16 mouse cellular contexts compared by ENCODE assay signal in the genomic region with DNA sequence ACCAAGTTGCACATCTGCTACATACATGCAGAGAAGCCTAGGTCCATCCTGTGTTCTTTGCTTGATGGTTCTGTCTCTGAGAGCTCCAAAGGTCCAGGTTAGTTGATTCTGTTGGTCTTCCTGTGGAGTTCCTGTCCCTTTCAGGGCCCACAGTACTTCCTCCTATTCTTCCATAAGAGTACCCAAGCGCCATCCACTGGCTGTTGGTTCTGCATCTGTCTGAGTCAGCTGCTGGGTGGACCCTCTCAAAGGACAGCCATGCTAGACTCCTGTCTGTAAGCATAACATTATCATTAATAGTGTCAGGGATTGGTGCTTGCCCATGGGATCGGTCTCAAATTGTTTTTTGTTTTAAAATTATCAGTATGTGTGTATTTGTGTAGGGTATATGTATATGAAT. TPM values are rescaled to one million over a fixed set of nuclear protein-coding genes. Genes with fewer than 3 reads are reported as not detected.
DNase-seq lines count a peak whose midpoint lies in the region; ATAC-seq and TF ChIP-seq lines count a peak whose summit lies in the region.
"Had no signal": no experiment of that assay in that cellular context is flagged by ENCODE, and none has a peak within 500 bp of the region (broad histone marks: within the 10 kb centered on the region; RNA-seq: fewer than 3 reads in every experiment).

No protein-coding gene starts in this region.

- TF ChIP-seq CTCF in hindbrain, postnatal 0 days (IDR thresholded peaks at IDR 0.05; ENCODE audit: low read depth), result 0 out of 2 replicates have a peak, but pooled peaks have one; percentile 6
- TF ChIP-seq CTCF in layer of hippocampus, adult 2 months (conservative IDR thresholded peaks at IDR 0.05), result peak; percentile 22
- TF ChIP-seq CTCF in lung, embryonic 14.5 days (IDR thresholded peaks at IDR 0.05; ENCODE audit: low read depth), result no peak

- H3K9me3 ChIP-seq in hindbrain, postnatal 0 days (ENCODE audit: low read length), result no peaks in the 10 kb centered on the region
- H3K9me3 ChIP-seq in hindbrain, embryonic 10.5 days, result no peaks in the 10 kb centered on the region
- no peaks in the 10 kb centered on the region for H3K9me3 ChIP-seq in lung, embryonic 14.5 days (ENCODE audit: low read depth, low read length)
- H3K9me3 ChIP-seq: forebrain, embryonic 13.5 days; hindbrain, embryonic 13.5 days; intestine, embryonic 15.5 days; limb, embryonic 13.5 days; midbrain, embryonic 12.5 days; neural tube, embryonic 13.5 days had no signal

- H3K4me1 ChIP-seq in hindbrain, postnatal 0 days (ENCODE audit: insufficient read depth, low read length), result no peaks in the 10 kb centered on the region
- peaks cover 8% of the 10 kb centered on the region for H3K4me1 ChIP-seq in hindbrain, embryonic 10.5 days (replicated peaks)
- H3K4me1 ChIP-seq in lung, embryonic 14.5 days (ENCODE audit: insufficient read depth), result no peaks in the 10 kb centered on the region
- H3K4me1 ChIP-seq: intestine, embryonic 15.5 days; limb, embryonic 13.5 days had no signal

- no peak overlapping the region for H3K4me3 ChIP-seq in hindbrain, postnatal 0 days (ENCODE audit: low read length)
- no peak overlapping the region for H3K4me3 ChIP-seq in hindbrain, embryonic 10.5 days
- no peak overlapping the region for H3K4me3 ChIP-seq in layer of hippocampus, adult 2 months
- H3K4me3 ChIP-seq in lung, embryonic 14.5 days (ENCODE audit: low read depth, low read length), result no peak overlapping the region
- H3K4me3 ChIP-seq: forebrain, embryonic 13.5 days; hindbrain, embryonic 13.5 days; intestine, embryonic 15.5 days; limb, embryonic 13.5 days; midbrain, embryonic 12.5 days; neural tube, embryonic 13.5 days had no signal

- ATAC-seq in hindbrain, postnatal 0 days, result no peak
- ATAC-seq in lung, embryonic 14.5 days (ENCODE audit: insufficient read depth), result no peak
- ATAC-seq: forebrain, embryonic 13.5 days; intestine, embryonic 15.5 days had no signal

- no peak overlapping the region for H3K4me2 ChIP-seq in hindbrain, postnatal 0 days (ENCODE audit: low read depth, low read length)
- no peak overlapping the region for H3K4me2 ChIP-seq in lung, embryonic 14.5 days
- H3K4me2 ChIP-seq: forebrain, embryonic 13.5 days; hindbrain, embryonic 13.5 days; intestine, embryonic 15.5 days; limb, embryonic 13.5 days; midbrain, embryonic 12.5 days; neural tube, embryonic 13.5 days had no signal

- no peak overlapping the region for H3K27ac ChIP-seq in hindbrain, postnatal 0 days
- H3K27ac ChIP-seq in hindbrain, embryonic 10.5 days, result no peak overlapping the region
- H3K27ac ChIP-seq in layer of hippocampus, adult 2 months, result no peak overlapping the region
- H3K27ac ChIP-seq in lung, embryonic 14.5 days (ENCODE audit: low read depth), result no peak overlapping the region
- H3K27ac ChIP-seq: forebrain, embryonic 13.5 days; hindbrain, embryonic 13.5 days; intestine, embryonic 15.5 days; limb, embryonic 13.5 days; midbrain, embryonic 12.5 days; neural tube, embryonic 13.5 days had no signal

- H3K9ac ChIP-seq in hindbrain, postnatal 0 days (replicated peaks; ENCODE audit: low read length), result no peak overlapping the region
- H3K9ac ChIP-seq in lung, embryonic 14.5 days, result no peak overlapping the region
- H3K9ac ChIP-seq: forebrain, embryonic 13.5 days; hindbrain, embryonic 13.5 days; intestine, embryonic 15.5 days; limb, embryonic 13.5 days; midbrain, embryonic 12.5 days; neural tube, embryonic 13.5 days had no signal

- no peaks in the 10 kb centered on the region for H3K36me3 ChIP-seq in hindbrain, postnatal 0 days (ENCODE audit: insufficient read depth, low read length)
- 0 out of 2 replicates have a peak, but pooled peaks cover 8% of the 10 kb centered on the region for H3K36me3 ChIP-seq in hindbrain, embryonic 10.5 days
- no peaks in the 10 kb centered on the region for H3K36me3 ChIP-seq in lung, embryonic 14.5 days (ENCODE audit: insufficient read depth)
- H3K36me3 ChIP-seq: hindbrain, embryonic 13.5 days; intestine, embryonic 15.5 days; limb, embryonic 13.5 days; midbrain, embryonic 12.5 days; neural tube, embryonic 13.5 days had no signal

- no peaks in the 10 kb centered on the region for H3K27me3 ChIP-seq in hindbrain, postnatal 0 days (ENCODE audit: insufficient read depth, low read length)
- H3K27me3 ChIP-seq in hindbrain, embryonic 10.5 days (ENCODE audit: insufficient read depth, poor library complexity, severe bottlenecking), result no peaks in the 10 kb centered on the region
- H3K27me3 ChIP-seq in lung, embryonic 14.5 days (ENCODE audit: insufficient read depth, low read length), result no peaks in the 10 kb centered on the region
- H3K27me3 ChIP-seq: forebrain, embryonic 13.5 days; hindbrain, embryonic 13.5 days; intestine, embryonic 15.5 days; limb, embryonic 13.5 days; midbrain, embryonic 12.5 days; neural tube, embryonic 13.5 days had no signal

- DNase-seq in hindbrain, postnatal 0 days (ENCODE audit: low spot score), result no peak
- no peak for DNase-seq in hindbrain, embryonic 10.5 days (ENCODE audit: low spot score)
- DNase-seq in layer of hippocampus, adult 2 months (ENCODE audit: low spot score in 2 of 2), result no peak
- no peak for DNase-seq in layer of hippocampus, postnatal 36 days
- peak; percentile 15 for DNase-seq in lung, embryonic 14.5 days
- DNase-seq in lung, postnatal 10 days, result peak; percentile 43
- DNase-seq in ovary, postnatal 36 days (ENCODE audit: low spot score), result no peak
- no peak for DNase-seq in right cerebral cortex, adult 2 months (ENCODE audit: low spot score in 2 of 2)
- DNase-seq: cerebellum, postnatal 25 days; layer of hippocampus, adult 9-11 months had no signal

- 86% methylated on average over 2 of the region's 2 CpGs for WGBS in hindbrain, postnatal 0 days
- WGBS in hindbrain, embryonic 10.5 days, result 83% methylated on average over 2 of the region's 2 CpGs
- WGBS in lung, embryonic 14.5 days, result 79% methylated on average over 2 of the region's 2 CpGs

RNA-seq across cellular contexts. Expression of gene Lmtk2, which starts 13.8 kb away (rescaled TPM):
- total RNA-seq in hindbrain, postnatal 0 days (2014; rRNA removed), result 58.8 and 73.7 TPM in 2 replicates
- polyA plus RNA-seq in hindbrain, postnatal 0 days (2015; fragmentation: Nextera tagmentation; extraction: Ambion mirVana), result 6.5 and 7.1 TPM in 2 replicates
- 5.4 and 5.8 TPM in 2 replicates for polyA plus RNA-seq in hindbrain, embryonic 10.5 days (2016; fragmentation: Nextera tagmentation; extraction: Ambion mirVana)
- total RNA-seq in layer of hippocampus, adult 2 months (2021), result 10 to 100 TPM; 87.7 to 91.1 TPM
- 10 to 100 TPM; 94.2 to 99.2 TPM for total RNA-seq in layer of hippocampus, postnatal 36 days (2021)
- polyA plus RNA-seq in lung, embryonic 14.5 days (2014; fragmentation: Nextera tagmentation; extraction: Ambion mirVana), result 5.1 and 5.3 TPM in 2 replicates

Comparison
In these comparisons a context has a peak if more than half of its experiments do, and no peak if none do; other contexts are left out.
1. DNase-seq: peak in lung, embryonic 14.5 days (single experiment) and lung, postnatal 10 days (single experiment); none in hindbrain, postnatal 0 days (single experiment), hindbrain, embryonic 10.5 days (single experiment), layer of hippocampus, adult 2 months (0 of 2), layer of hippocampus, postnatal 36 days (0 of 2), ovary, postnatal 36 days (single experiment) and right cerebral cortex, adult 2 months (0 of 2).